Mouse (Mus musculus): ENCODE data around the gene Efemp2. TPM values are rescaled to one million over a fixed set of nuclear protein-coding genes. Genes with fewer than 3 reads are reported as not detected.

Efemp2 gene
- polyA plus RNA-seq, 1 experiment, result 177 TPM

GRCm38 (mm10) chr19:5475069-5475714 lies 1.4 kb downstream of the Efemp2 start:
- peaks cover 49% of the 10 kb centered on the region for H3K79me2 ChIP-seq (ENCODE audit: control insufficient read depth, insufficient read depth)
- H3K4me3 ChIP-seq (ENCODE audit: insufficient read depth, poor library complexity, severe bottlenecking), result peak overlapping the region; percentile 75
- H3K79me3 ChIP-seq (ENCODE audit: low read depth), result peaks cover 25% of the 10 kb centered on the region
- TF ChIP-seq CEBPB (IDR thresholded peaks at IDR 0.05; ENCODE audit: low read depth) (no peak), MYOD1 (IDR thresholded peaks at IDR 0.05; ENCODE audit: control insufficient read depth, insufficient read length, low read depth) (no peak), FOSL1 (IDR thresholded peaks at IDR 0.05; ENCODE audit: insufficient read depth, low read length, poor library complexity, severe bottlenecking) (no peak), USF1 (IDR thresholded peaks at IDR 0.05; ENCODE audit: low read depth) (no peak), CTCF (IDR thresholded peaks at IDR 0.05; ENCODE audit: control insufficient read depth, insufficient read depth, insufficient read length) (no peak), MAX (IDR thresholded peaks at IDR 0.05) (no peak), MYOG (IDR thresholded peaks at IDR 0.05; ENCODE audit: control insufficient read depth, extremely low read depth, insufficient read length) (no peak)
- no peaks in the 10 kb centered on the region for H3K27me3 ChIP-seq (ENCODE audit: control insufficient read depth, insufficient read depth, insufficient read length)
- H3ac ChIP-seq (ENCODE audit: control insufficient read depth, insufficient read length, low read depth), result peak overlapping the region; percentile 56
- H3K36me3 ChIP-seq (ENCODE audit: control insufficient read depth, insufficient read depth), result peaks cover 39% of the 10 kb centered on the region

GRCm38 (mm10) chr19:5477004-5477667 lies 3.4 kb downstream of the Efemp2 start:
- H3K4me3 ChIP-seq (ENCODE audit: insufficient read depth, poor library complexity, severe bottlenecking), result no peak overlapping the region

GRCm38 (mm10) chr19:5477668-5478300 lies 4.0 kb downstream of the Efemp2 start:
- Histone ChIP-seq H3K79me2 (ENCODE audit: control insufficient read depth, insufficient read depth) (peaks cover 49% of the 10 kb centered on the region), H3ac (ENCODE audit: control insufficient read depth, insufficient read length, low read depth) (no peak overlapping the region), H3K4me3 (ENCODE audit: insufficient read depth, poor library complexity, severe bottlenecking) (no peak overlapping the region), H3K79me3 (ENCODE audit: low read depth) (peaks cover 25% of the 10 kb centered on the region), H3K36me3 (ENCODE audit: control insufficient read depth, insufficient read depth) (peaks cover 63% of the 10 kb centered on the region), H3K27me3 (ENCODE audit: control insufficient read depth, insufficient read depth, insufficient read length) (no peaks in the 10 kb centered on the region)
- no peak for TF ChIP-seq MYOD1 (IDR thresholded peaks at IDR 0.05; ENCODE audit: control insufficient read depth, insufficient read length, low read depth)
- TF ChIP-seq FOSL1 (IDR thresholded peaks at IDR 0.05; ENCODE audit: insufficient read depth, low read length, poor library complexity, severe bottlenecking), result no peak
- no peak for TF ChIP-seq MYOG (IDR thresholded peaks at IDR 0.05; ENCODE audit: control insufficient read depth, extremely low read depth, insufficient read length)
- no peak for TF ChIP-seq USF1 (IDR thresholded peaks at IDR 0.05; ENCODE audit: low read depth)
- no peak for TF ChIP-seq MAX (IDR thresholded peaks at IDR 0.05)
- no peak for TF ChIP-seq CEBPB (IDR thresholded peaks at IDR 0.05; ENCODE audit: low read depth)
- TF ChIP-seq CTCF (IDR thresholded peaks at IDR 0.05; ENCODE audit: control insufficient read depth, insufficient read depth, insufficient read length), result no peak

More at GRCm38 (mm10) chr19:5477004-5477667, 3.4 kb downstream of the Efemp2 start:
- Histone ChIP-seq H3K27me3 (ENCODE audit: control insufficient read depth, insufficient read depth, insufficient read length) (no peaks in the 10 kb centered on the region), H3ac (ENCODE audit: control insufficient read depth, insufficient read length, low read depth) (no peak overlapping the region), H3K79me3 (ENCODE audit: low read depth) (peaks cover 25% of the 10 kb centered on the region), H3K36me3 (ENCODE audit: control insufficient read depth, insufficient read depth) (peaks cover 57% of the 10 kb centered on the region), H3K79me2 (ENCODE audit: control insufficient read depth, insufficient read depth) (peaks cover 49% of the 10 kb centered on the region)
- TF ChIP-seq FOSL1 (IDR thresholded peaks at IDR 0.05; ENCODE audit: insufficient read depth, low read length, poor library complexity, severe bottlenecking), result no peak
- peak; percentile 1 for TF ChIP-seq USF1 (IDR thresholded peaks at IDR 0.05; ENCODE audit: low read depth)

- TF ChIP-seq CEBPB (IDR thresholded peaks at IDR 0.05; ENCODE audit: low read depth) (no peak), USF1 (IDR thresholded peaks at IDR 0.05; ENCODE audit: low read depth) (no peak), CTCF (IDR thresholded peaks at IDR 0.05; ENCODE audit: control insufficient read depth, insufficient read depth, insufficient read length) (no peak), MAX (IDR thresholded peaks at IDR 0.05) (no peak), FOSL1 (IDR thresholded peaks at IDR 0.05; ENCODE audit: insufficient read depth, low read length, poor library complexity, severe bottlenecking) (no peak), MYOD1 (IDR thresholded peaks at IDR 0.05; ENCODE audit: control insufficient read depth, insufficient read length, low read depth) (peak; percentile 52), MYOG (IDR thresholded peaks at IDR 0.05; ENCODE audit: control insufficient read depth, extremely low read depth, insufficient read length) (no peak)
- Histone ChIP-seq H3K27me3 (ENCODE audit: control insufficient read depth, insufficient read depth, insufficient read length) (no peaks in the 10 kb centered on the region), H3ac (ENCODE audit: control insufficient read depth, insufficient read length, low read depth) (no peak overlapping the region), H3K4me3 (ENCODE audit: insufficient read depth, poor library complexity, severe bottlenecking) (no peak overlapping the region), H3K79me2 (ENCODE audit: control insufficient read depth, insufficient read depth) (peaks cover 40% of the 10 kb centered on the region), H3K79me3 (ENCODE audit: low read depth) (peaks cover 22% of the 10 kb centered on the region), H3K36me3 (ENCODE audit: control insufficient read depth, insufficient read depth) (peaks cover 85% of the 10 kb centered on the region)
Observed at GRCm38 (mm10) chr19:5480016-5480415, 6.3 kb downstream of the Efemp2 start.

- H3K36me3 ChIP-seq (ENCODE audit: control insufficient read depth, insufficient read depth), result peaks cover 89% of the 10 kb centered on the region
- no peak overlapping the region for H3K4me3 ChIP-seq (ENCODE audit: insufficient read depth, poor library complexity, severe bottlenecking)
- H3K27me3 ChIP-seq (ENCODE audit: control insufficient read depth, insufficient read depth, insufficient read length), result no peaks in the 10 kb centered on the region
- no peak overlapping the region for H3ac ChIP-seq (ENCODE audit: control insufficient read depth, insufficient read length, low read depth)
- H3K79me2 ChIP-seq (ENCODE audit: control insufficient read depth, insufficient read depth), result peaks cover 32% of the 10 kb centered on the region
- TF ChIP-seq CEBPB (IDR thresholded peaks at IDR 0.05; ENCODE audit: low read depth), result no peak
- no peak for TF ChIP-seq FOSL1 (IDR thresholded peaks at IDR 0.05; ENCODE audit: insufficient read depth, low read length, poor library complexity, severe bottlenecking)
- no peak for TF ChIP-seq MYOD1 (IDR thresholded peaks at IDR 0.05; ENCODE audit: control insufficient read depth, insufficient read length, low read depth)
- no peak for TF ChIP-seq CTCF (IDR thresholded peaks at IDR 0.05; ENCODE audit: control insufficient read depth, insufficient read depth, insufficient read length)
- no peak for TF ChIP-seq MAX (IDR thresholded peaks at IDR 0.05)
- TF ChIP-seq USF1 (IDR thresholded peaks at IDR 0.05; ENCODE audit: low read depth), result no peak
- TF ChIP-seq MYOG (IDR thresholded peaks at IDR 0.05; ENCODE audit: control insufficient read depth, extremely low read depth, insufficient read length), result no peak
- H3K79me3 ChIP-seq (ENCODE audit: low read depth), result peaks cover 11% of the 10 kb centered on the region
Observed at GRCm38 (mm10) chr19:5481398-5481797, 7.6 kb downstream of the Efemp2 start.

Measured in C2C12 (cell line).